Mouse (Mus musculus) limb, embryonic 14.5 days (tissue): Measurements from ENCODE around the gene Trappc1. TPM values are rescaled to one million over a fixed set of nuclear protein-coding genes. Genes with fewer than 3 reads are reported as not detected.

Experiments
- ATAC-seq: fragments of 200-750 bp; cut with Nextera tagmentation; 2 replicates; pipeline ENCODE4 v1.8.0; 2017; ENCODE audit warnings: low read depth, moderate number of reproducible peaks, moderate TSS enrichment; ENCODE audit not compliant: low FRiP score
- DNase-seq: peaks from one replicate; pipeline ENCODE4 v3.0.0-alpha.2; 2015; ENCODE audit warnings: low spot score
- H3K27ac ChIP-seq: fragments of 300-500 bp; sonication (generic); replicated peaks from 2 replicates; pipeline ENCODE4 v1.5.1; 2014; ENCODE audit warnings: low read depth, mild to moderate bottlenecking, low read length, moderate library complexity, mixed read lengths
- H3K27me3 ChIP-seq: fragments of 300-500 bp; sonication (generic); 2 replicates; pipeline ENCODE4 v1.6.1; 2014; ENCODE audit warnings: low read length, mixed read lengths; ENCODE audit not compliant: control insufficient read depth, insufficient read depth
- H3K36me3 ChIP-seq: fragments of 300-500 bp; sonication (generic); 2 replicates; pipeline ENCODE4 v1.6.1; 2014; ENCODE audit warnings: mild to moderate bottlenecking, low read length, moderate library complexity, mixed read lengths; ENCODE audit not compliant: control insufficient read depth, insufficient read depth
- H3K4me1 ChIP-seq: fragments of 300-500 bp; sonication (generic); 2 replicates; pipeline ENCODE4 v1.6.1; 2014; ENCODE audit warnings: antibody characterized with exemption, low read length, mixed read lengths; ENCODE audit not compliant: control insufficient read depth, insufficient read depth
- H3K4me2 ChIP-seq: fragments of 300-500 bp; sonication (generic); replicated peaks from 2 replicates; pipeline ENCODE4 v1.6.1; 2014; ENCODE audit warnings: low read depth, mild to moderate bottlenecking, low read length, moderate library complexity; ENCODE audit not compliant: severe bottlenecking
- H3K4me3 ChIP-seq: fragments of 300-500 bp; sonication (generic); replicated peaks from 2 replicates; pipeline ENCODE4 v1.5.1; 2014; ENCODE audit warnings: low read length
- H3K9ac ChIP-seq: fragments of 300-500 bp; sonication (generic); 2 replicates; pipeline ENCODE4 v1.6.1; 2014; ENCODE audit warnings: mild to moderate bottlenecking, low read depth, low read length, moderate library complexity; ENCODE audit not compliant: severe bottlenecking
- H3K9me3 ChIP-seq: fragments of 300-500 bp; sonication (generic); 2 replicates; pipeline ENCODE4 v1.6.1; 2016; ENCODE audit warnings: low read length; ENCODE audit not compliant: control insufficient read depth
- POLR2A ChIP-seq: fragments of 200-500 bp; IDR thresholded peaks from 2 replicates; pipeline ENCODE4 v1.8.0; 2012; ENCODE audit warnings: inconsistent platforms, mild to moderate bottlenecking, moderate library complexity, borderline replicate concordance; ENCODE audit not compliant: insufficient read depth, insufficient read length; ENCODE audit errors: extremely low read depth
- WGBS: fragments of 180-500 bp; shearing (Covaris S2); extraction: QIAGEN DNeasy Blood & Tissue Kit; methylation state at CpG from one replicate; pipeline ENCODE4 v1.1.7; 2014; 5-methylcytosine and 5-hydroxymethylcytosine counted together
- polyA plus RNA-seq, 2 experiments: library from polyadenylated mRNA; depleted of rRNA in 1 of 2; stranded (reverse) in 1 of 2; unstranded in 1 of 2; fragments of >200 nt; fragmentation: Nextera tagmentation in 1 of 2; extraction: Ambion mirVana in 1 of 2; gene quantifications; 2 replicates each; pipeline versions ENCODE4 v1.2.1 to v1.2.3; 2012 to 2014

Gene Trappc1
- polyA plus RNA-seq (2012; rRNA removed): 92.7 and 93.7 TPM in 2 replicates
- 138 and 144 TPM in 2 replicates for polyA plus RNA-seq (2014; fragmentation: Nextera tagmentation; extraction: Ambion mirVana)

- peak within 1 kb of the TSS; percentile 88 for H3K9ac ChIP-seq
- TF ChIP-seq POLR2A: peak; percentile 75; the same call in 1 of the 2 replicates
- no peaks in the 10 kb centered on the region for H3K9me3 ChIP-seq
- H3K4me2 ChIP-seq: peak within 1 kb of the TSS; percentile 73
- peaks cover 38% of the 10 kb centered on the region for H3K4me1 ChIP-seq
- H3K4me3 ChIP-seq: peak within 1 kb of the TSS; percentile 62
- ATAC-seq (peak; percentile 97), DNase-seq (peak; percentile 99)
- H3K36me3 ChIP-seq: peaks cover 14% of the 10 kb centered on the region
- WGBS: under 1% methylated on average over 30 of the region's 30 CpGs
- H3K27ac ChIP-seq: peak within 1 kb of the TSS; percentile 87
- peaks cover 16% of the 10 kb centered on the region for H3K27me3 ChIP-seq
These were observed at the start of gene Trappc1, which contains the start of gene Cntrob for GRCm38 (mm10) chr11:69323667-69324111. Gene Trappc1 (plus strand): TSS chr11:69323980. Gene Cntrob (minus strand): TSS chr11:69323775.

- Histone ChIP-seq H3K4me3 (no peak overlapping the region), H3K27ac (no peak overlapping the region), H3K9me3 (no peaks in the 10 kb centered on the region), H3K4me1 (no peaks in the 10 kb centered on the region), H3K27me3 (no peaks in the 10 kb centered on the region), H3K4me2 (no peak overlapping the region), H3K36me3 (no peaks in the 10 kb centered on the region), H3K9ac (no peak overlapping the region)
- WGBS: 64% methylated on average over 6 of the region's 6 CpGs
- TF ChIP-seq POLR2A: no peak
- DNase-seq (no peak), ATAC-seq (no peak)
These were observed 48.1 kb upstream of the Trappc1 start for GRCm38 (mm10) chr11:69275650-69276049.

GRCm38 (mm10) chr11:69276081-69276480, 47.7 kb upstream of the Trappc1 start:
- H3K27ac ChIP-seq: no peak overlapping the region
- 65% methylated on average over 2 of the region's 2 CpGs for WGBS
- no peak for ATAC-seq

GRCm38 (mm10) chr11:69277267-69277666, 46.5 kb upstream of the Trappc1 start:
- WGBS: 55% methylated on average over 5 of the region's 5 CpGs
- Histone ChIP-seq H3K9ac (no peak overlapping the region), H3K27me3 (no peaks in the 10 kb centered on the region), H3K9me3 (no peaks in the 10 kb centered on the region), H3K4me2 (no peak overlapping the region), H3K27ac (no peak overlapping the region), H3K4me1 (no peaks in the 10 kb centered on the region), H3K4me3 (no peak overlapping the region), H3K36me3 (no peaks in the 10 kb centered on the region)
- TF ChIP-seq POLR2A: no peak
- DNase-seq (no peak), ATAC-seq (no peak)

More at GRCm38 (mm10) chr11:69276081-69276480, 47.7 kb upstream of the Trappc1 start:
- H3K4me2 ChIP-seq: no peak overlapping the region
- no peaks in the 10 kb centered on the region for H3K36me3 ChIP-seq
- H3K27me3 ChIP-seq: no peaks in the 10 kb centered on the region
- H3K9me3 ChIP-seq: no peaks in the 10 kb centered on the region
- H3K9ac ChIP-seq: no peak overlapping the region
- TF ChIP-seq POLR2A: no peak
- no peak for DNase-seq
- no peak overlapping the region for H3K4me3 ChIP-seq
- no peaks in the 10 kb centered on the region for H3K4me1 ChIP-seq

- WGBS: 96% methylated on average over 5 of the region's 5 CpGs
- no peaks in the 10 kb centered on the region for H3K4me1 ChIP-seq
- H3K27me3 ChIP-seq: no peaks in the 10 kb centered on the region
- H3K9ac ChIP-seq: no peak overlapping the region
- H3K27ac ChIP-seq: no peak overlapping the region
- no peak for ATAC-seq
- no peak for DNase-seq
- H3K4me3 ChIP-seq: no peak overlapping the region
- no peak overlapping the region for H3K4me2 ChIP-seq
- no peaks in the 10 kb centered on the region for H3K36me3 ChIP-seq
- no peaks in the 10 kb centered on the region for H3K9me3 ChIP-seq
- no peak for TF ChIP-seq POLR2A
These were observed 32.7 kb upstream of the Trappc1 start for GRCm38 (mm10) chr11:69291111-69291510.
